Mouse (Mus musculus) MEL (cell line): ENCODE results near the gene Dennd2a. TPM values are rescaled to one million over a fixed set of nuclear protein-coding genes. Genes with fewer than 3 reads are reported as not detected.

Experiments
- DNase-seq: peaks from one replicate; pipeline ENCODE4 v3.0.0; 2011; ENCODE audit warnings: low read depth, low spot score
- H3K27ac ChIP-seq: 2 replicates; pipeline ENCODE4 v1.5.1; 2012; ENCODE audit warnings: low read depth, mild to moderate bottlenecking, control low read depth, low read length, moderate library complexity; ENCODE audit not compliant: control insufficient read depth
- H3K27me3 ChIP-seq, 2 experiments: fragments of 150-350 bp in 1 of 2; sonication (generic) in 1 of 2; 2 replicates each; pipeline ENCODE4 v1.6.1; 2012; ENCODE audit warnings: low read length in 2 of 2, mild to moderate bottlenecking in 2 of 2, improper control_type of control experiment in 1 of 2, moderate library complexity in 1 of 2; ENCODE audit not compliant: insufficient read depth in 2 of 2, control insufficient read depth in 1 of 2
- H3K36me3 ChIP-seq, 2 experiments: 2 replicates each; pipeline ENCODE4 v1.6.1; 2012 to 2014; ENCODE audit warnings: low read length in 2 of 2, improper control_type of control experiment in 1 of 2, inconsistent platforms in 1 of 2, mild to moderate bottlenecking in 1 of 2; ENCODE audit not compliant: insufficient read depth in 2 of 2, control insufficient read depth in 1 of 2
- H3K4me1 ChIP-seq, 2 experiments: fragments of 150-350 bp in 1 of 2; sonication (generic) in 1 of 2; 2 replicates each; pipeline ENCODE4 v1.6.1; 2012; ENCODE audit warnings: low read length in 2 of 2, improper control_type of control experiment in 1 of 2, mild to moderate bottlenecking in 1 of 2; ENCODE audit not compliant: insufficient read depth in 2 of 2, control insufficient read depth in 1 of 2
- H3K4me3 ChIP-seq, 2 experiments: fragments of 150-350 bp in 1 of 2; sonication (generic) in 1 of 2; 2 replicates each; pipeline ENCODE4 v1.5.1; 2012; ENCODE audit warnings: low read depth in 2 of 2, low read length in 2 of 2, mild to moderate bottlenecking in 2 of 2, moderate library complexity in 2 of 2, control low read depth in 1 of 2, improper control_type of control experiment in 1 of 2; ENCODE audit not compliant: control insufficient read depth in 1 of 2, insufficient read depth in 1 of 2
- H3K79me2 ChIP-seq: 2 replicates; pipeline ENCODE4 v1.6.1; 2012; ENCODE audit warnings: mild to moderate bottlenecking, low read length, moderate library complexity; ENCODE audit not compliant: control insufficient read depth, poor library complexity, insufficient read depth
- H3K9ac ChIP-seq: 2 replicates; pipeline ENCODE4 v1.6.1; 2012; ENCODE audit warnings: low read depth, mild to moderate bottlenecking, control low read depth, low read length, moderate library complexity; ENCODE audit not compliant: control insufficient read depth, poor library complexity, severe bottlenecking
- H3K9me3 ChIP-seq: fragments of 150-350 bp; sonication (generic); replicated peaks from 2 replicates; pipeline ENCODE4 v1.6.1; 2012; ENCODE audit warnings: mild to moderate bottlenecking, low read length, improper control_type of control experiment, moderate library complexity; ENCODE audit not compliant: insufficient read depth
- CTCF ChIP-seq, 3 experiments: IDR thresholded peaks in 2 of 3; conservative IDR thresholded peaks in 1 of 3; 2 replicates each; pipeline ENCODE4 v1.5.1; 2011 to 2012; ENCODE audit warnings: low read length in 3 of 3, low read depth in 2 of 3, mild to moderate bottlenecking in 2 of 3, improper control_type of control experiment in 1 of 3, inconsistent platforms in 1 of 3, mixed read lengths in 1 of 3, moderate library complexity in 1 of 3; ENCODE audit not compliant: control insufficient read depth in 1 of 3, insufficient read depth in 1 of 3, poor library complexity in 1 of 3, severe bottlenecking in 1 of 3
- E2F4 ChIP-seq: IDR thresholded peaks from 2 replicates; pipeline ENCODE4 v1.6.1; 2011; ENCODE audit warnings: low read depth, low read length, improper control_type of control experiment, borderline replicate concordance
- EP300 ChIP-seq, 2 experiments: IDR thresholded peaks; 2 replicates each; pipeline ENCODE4 v1.6.1; 2011; ENCODE audit warnings: improper control_type of control experiment in 2 of 2, low read length in 2 of 2, low read depth in 1 of 2, mild to moderate bottlenecking in 1 of 2
- ETS1 ChIP-seq: IDR thresholded peaks from 2 replicates; pipeline ENCODE4 v1.6.1; 2012; ENCODE audit warnings: low read depth, mild to moderate bottlenecking, inconsistent platforms, low read length, improper control_type of control experiment, moderate library complexity
- GABPA ChIP-seq: IDR thresholded peaks from 2 replicates; pipeline ENCODE4 v1.6.1; 2012; ENCODE audit warnings: low read depth, mild to moderate bottlenecking, inconsistent platforms, low read length, improper control_type of control experiment, moderate library complexity
- HCFC1 ChIP-seq: IDR thresholded peaks from 2 replicates; pipeline ENCODE4 v1.6.1; 2012; ENCODE audit warnings: low read depth, mild to moderate bottlenecking, inconsistent platforms, low read length, improper control_type of control experiment, moderate library complexity
- JUND ChIP-seq: IDR thresholded peaks from 2 replicates; pipeline ENCODE4 v1.6.1; 2011; ENCODE audit warnings: low read depth, mild to moderate bottlenecking, improper control_type of control experiment, low read length
- MAFK ChIP-seq: IDR thresholded peaks from 2 replicates; pipeline ENCODE4 v1.6.1; 2011; ENCODE audit warnings: low read depth, mild to moderate bottlenecking, low read length, improper control_type of control experiment, borderline replicate concordance
- MAX ChIP-seq: IDR thresholded peaks from 2 replicates; pipeline ENCODE4 v1.6.1; 2011; ENCODE audit warnings: low read length, improper control_type of control experiment
- MAZ ChIP-seq: IDR thresholded peaks from 2 replicates; pipeline ENCODE4 v1.6.1; 2012; ENCODE audit warnings: low read depth, mild to moderate bottlenecking, inconsistent platforms, low read length, improper control_type of control experiment
- MEF2A ChIP-seq: IDR thresholded peaks from 2 replicates; pipeline ENCODE4 v1.6.1; 2014; ENCODE audit warnings: low read depth, mild to moderate bottlenecking, inconsistent platforms, low read length, improper control_type of control experiment; ENCODE audit not compliant: poor library complexity, insufficient replicate concordance, severe bottlenecking; ENCODE audit errors: extremely low read depth
- MXI1 ChIP-seq: IDR thresholded peaks from 2 replicates; pipeline ENCODE4 v1.6.1; 2011; ENCODE audit warnings: mild to moderate bottlenecking, low read depth, low read length, improper control_type of control experiment
- NRF1 ChIP-seq: IDR thresholded peaks from 2 replicates; pipeline ENCODE4 v1.6.1; 2014; ENCODE audit warnings: low read depth, mild to moderate bottlenecking, inconsistent platforms, low read length, improper control_type of control experiment, moderate library complexity; ENCODE audit not compliant: poor library complexity, insufficient read depth, severe bottlenecking
- POLR2AphosphoS2 ChIP-seq: IDR thresholded peaks from 2 replicates; pipeline ENCODE4 v1.6.1; 2011; ENCODE audit warnings: low read length, improper control_type of control experiment
- POLR2AphosphoS5 ChIP-seq: IDR thresholded peaks from 2 replicates; pipeline ENCODE4 v1.6.1; 2012; ENCODE audit warnings: low read depth, borderline replicate concordance, mild to moderate bottlenecking, inconsistent platforms, low read length, moderate library complexity, mixed read lengths
- RAD21 ChIP-seq: IDR thresholded peaks from 2 replicates; pipeline ENCODE4 v1.6.1; 2011; ENCODE audit warnings: mild to moderate bottlenecking, low read depth, low read length, improper control_type of control experiment
- RCOR1 ChIP-seq: IDR thresholded peaks from 2 replicates; pipeline ENCODE4 v1.6.1; 2012; ENCODE audit warnings: low read depth, mild to moderate bottlenecking, inconsistent platforms, low read length, improper control_type of control experiment
- SIN3A ChIP-seq: IDR thresholded peaks from 2 replicates; pipeline ENCODE4 v1.6.1; 2012; ENCODE audit warnings: low read length, improper control_type of control experiment, inconsistent platforms
- SMC3 ChIP-seq: IDR thresholded peaks from 2 replicates; pipeline ENCODE4 v1.6.1; 2011; ENCODE audit warnings: low read depth, low read length, improper control_type of control experiment
- TAL1 ChIP-seq: IDR thresholded peaks from 2 replicates; pipeline ENCODE4 v1.6.1; 2012; ENCODE audit warnings: mild to moderate bottlenecking, inconsistent platforms, low read length, moderate library complexity, mixed read lengths
- TBP ChIP-seq: IDR thresholded peaks from 2 replicates; pipeline ENCODE4 v1.8.0; 2011; ENCODE audit warnings: low read depth, low read length, improper control_type of control experiment
- TCF12 ChIP-seq: IDR thresholded peaks from 2 replicates; pipeline ENCODE4 v1.6.1; 2014; ENCODE audit warnings: low read depth, mild to moderate bottlenecking, inconsistent platforms, low read length, improper control_type of control experiment, moderate library complexity
- UBTF ChIP-seq: IDR thresholded peaks from 2 replicates; pipeline ENCODE4 v1.6.1; 2012; ENCODE audit warnings: low read depth, mild to moderate bottlenecking, inconsistent platforms, low read length, improper control_type of control experiment, moderate library complexity, borderline replicate concordance; ENCODE audit not compliant: insufficient read depth
- USF1 ChIP-seq: IDR thresholded peaks from 2 replicates; pipeline ENCODE4 v1.6.1; 2014; ENCODE audit warnings: low read depth, mild to moderate bottlenecking, inconsistent platforms, low read length, improper control_type of control experiment, moderate library complexity
- ZKSCAN1 ChIP-seq: IDR thresholded peaks from 2 replicates; pipeline ENCODE4 v1.6.1; 2012; ENCODE audit warnings: low read depth, mild to moderate bottlenecking, inconsistent platforms, low read length, improper control_type of control experiment, moderate library complexity
- ZNF384 ChIP-seq: IDR thresholded peaks from 2 replicates; pipeline ENCODE4 v1.6.1; 2012; ENCODE audit warnings: low read depth, mild to moderate bottlenecking, inconsistent platforms, low read length, improper control_type of control experiment
- polyA plus RNA-seq, 2 experiments: library from polyadenylated mRNA; stranded (reverse) in 1 of 2; unstranded in 1 of 2; fragments of >175 nt in 1 of 2; fragments of >200 nt in 1 of 2; gene quantifications; 2 replicates each; pipeline versions ENCODE4 v1.2.1 to v1.2.4; 2012; ENCODE audit warnings: low replicate concordance in 2 of 2, low read depth in 1 of 2; ENCODE audit not compliant: insufficient read length in 2 of 2, insufficient read depth in 1 of 2, missing spikeins in 1 of 2
- total RNA-seq: library from RNA; depleted of rRNA; stranded (reverse); fragments of 300-350 nt; gene quantifications from 2 replicates; pipeline ENCODE4 v1.2.3, GENCODE M21; 2012

The Dennd2a gene
- total and polyA plus RNA-seq, 3 experiments: 0.15 TPM; not detected in 2

DNA sequence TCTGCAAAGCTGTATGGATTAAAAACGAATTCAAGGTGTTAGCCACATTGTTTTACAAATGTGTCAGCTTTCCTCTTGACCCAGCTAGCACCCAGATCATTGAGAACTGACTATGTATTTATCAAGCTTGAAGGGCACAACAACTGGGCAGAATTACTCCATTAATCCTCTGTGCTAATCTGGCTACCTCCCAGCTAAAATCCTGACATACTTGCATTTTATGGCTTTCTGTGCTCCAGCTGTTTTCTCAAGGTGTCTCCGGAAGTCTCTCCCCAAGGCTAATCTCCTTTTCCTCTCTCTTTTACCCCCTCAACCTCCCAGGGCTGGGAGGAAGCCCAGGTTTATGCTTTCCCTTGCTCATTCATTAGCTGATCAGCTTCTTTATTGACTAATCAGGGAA lies 103.1 kb downstream of the Dennd2a start:
- Histone ChIP-seq H3K36me3 (no peaks in the 10 kb centered on the region), H3K9me3 (no peaks in the 10 kb centered on the region), H3K27me3 (no peaks in the 10 kb centered on the region), H3K4me3 (no peak overlapping the region), H3K79me2 (no peaks in the 10 kb centered on the region), H3K9ac (no peak overlapping the region), H3K4me1 (no peaks in the 10 kb centered on the region; a peak in 1 of 4 replicates), H3K27ac (no peak overlapping the region)
- DNase-seq: no peak
- TF ChIP-seq ZKSCAN1 (no peak), ETS1 (no peak), MAX (no peak), HCFC1 (no peak), TCF12 (no peak), GABPA (no peak)

DNA sequence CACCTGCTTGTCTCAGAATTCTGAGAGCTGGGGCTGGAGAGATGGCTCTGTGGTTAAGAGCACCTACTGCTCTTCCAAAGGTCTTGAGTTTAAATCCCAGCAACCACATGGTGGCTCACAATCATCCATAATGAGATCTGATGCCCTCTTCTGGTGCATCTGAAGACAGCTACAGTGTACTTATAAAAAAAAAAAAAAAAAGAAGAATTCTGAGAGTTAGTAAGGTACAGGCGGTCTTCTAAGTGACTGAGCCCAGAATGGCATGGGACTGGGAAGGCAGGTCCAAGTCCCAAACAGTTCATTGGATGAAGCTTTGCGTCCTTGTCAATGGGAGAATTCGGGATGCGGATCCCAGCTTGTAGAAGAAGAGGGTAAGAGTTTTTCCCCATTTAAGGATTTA lies 104.1 kb downstream of the Dennd2a start:
- no peak overlapping the region for H3K4me3 ChIP-seq
- no peaks in the 10 kb centered on the region for H3K9me3 ChIP-seq
- no peaks in the 10 kb centered on the region for H3K27me3 ChIP-seq
- no peak for TF ChIP-seq ZKSCAN1
- TF ChIP-seq USF1: no peak
- no peak for TF ChIP-seq MAZ
- no peak for TF ChIP-seq MXI1
- no peak for TF ChIP-seq RCOR1
- TF ChIP-seq UBTF: no peak
- TF ChIP-seq MAFK: no peak
- TF ChIP-seq JUND: no peak
- TF ChIP-seq SIN3A: no peak
- TF ChIP-seq TAL1: no peak
- no peak; the same call in 1 of the 2 replicates for TF ChIP-seq RAD21
- TF ChIP-seq GABPA: no peak
- no peak for TF ChIP-seq POLR2AphosphoS2
- peak; percentile 84 for TF ChIP-seq ZNF384
- TF ChIP-seq E2F4: no peak
- no peak for TF ChIP-seq TBP
- TF ChIP-seq MEF2A: no peak
- TF ChIP-seq EP300 (IDR thresholded peaks at IDR 0.05; ENCODE audit: low read depth in 1 of 2, low read length in 2 of 2): no peak
- TF ChIP-seq CTCF (IDR thresholded peaks at IDR 0.05 in 2 of 3, conservative IDR thresholded peaks at IDR 0.05 in 1 of 3; ENCODE audit: control insufficient read depth in 1 of 3, insufficient read depth in 1 of 3, low read depth in 2 of 3, low read length in 3 of 3, poor library complexity in 1 of 3, severe bottlenecking in 1 of 3): peak in 1 of 3 experiments; percentile 43; a peak in 2 of 6 replicates
- TF ChIP-seq MAX: no peak
- no peak for TF ChIP-seq POLR2AphosphoS5
- TF ChIP-seq SMC3: peak; percentile 40
- TF ChIP-seq NRF1: no peak
- TF ChIP-seq, all 39 proteins: peak for 3
- no peak overlapping the region for H3K9ac ChIP-seq
- no peaks in the 10 kb centered on the region; a peak in 1 of 4 replicates for H3K4me1 ChIP-seq
- no peak overlapping the region for H3K27ac ChIP-seq
- no peaks in the 10 kb centered on the region for H3K36me3 ChIP-seq
- no peak for DNase-seq
- H3K79me2 ChIP-seq: no peaks in the 10 kb centered on the region
